Mouse (Mus musculus) erythroblast, embryonic 14.5 days (primary cell): Measurements from ENCODE around the gene 1700001K19Rik. TPM values are rescaled to one million over a fixed set of nuclear protein-coding genes. Genes with fewer than 3 reads are reported as not detected.

Experiments used
- H3K27me3 ChIP-seq: 2 replicates; pipeline ENCODE4 v1.6.1; 2012; ENCODE audit warnings: inconsistent platforms; ENCODE audit not compliant: control insufficient read depth
- H3K36me3 ChIP-seq: 2 replicates; pipeline ENCODE4 v1.6.1; 2012; ENCODE audit warnings: mild to moderate bottlenecking, inconsistent platforms; ENCODE audit not compliant: control insufficient read depth
- H3K4me1 ChIP-seq: 2 replicates; pipeline ENCODE4 v1.6.1; 2012; ENCODE audit warnings: inconsistent platforms; ENCODE audit not compliant: control insufficient read depth
- H3K4me3 ChIP-seq: replicated peaks from 2 replicates; pipeline ENCODE3; 2012; ENCODE audit warnings: moderate library complexity, mild to moderate bottlenecking, inconsistent platforms
- H3K9me3 ChIP-seq: 2 replicates; pipeline ENCODE4 v1.6.1; 2012; ENCODE audit warnings: low read length, inconsistent platforms, mixed read lengths; ENCODE audit not compliant: control insufficient read depth
- GATA1 ChIP-seq: IDR thresholded peaks from 2 replicates; pipeline ENCODE4 v1.6.1; 2012; ENCODE audit warnings: low read length, inconsistent platforms, mixed read lengths
- TAL1 ChIP-seq: IDR thresholded peaks from 3 replicates; pipeline ENCODE4 v1.6.1; 2012; ENCODE audit warnings: low read length, inconsistent platforms, mixed read lengths
- polyA plus RNA-seq: library from polyadenylated mRNA; stranded (reverse); fragments of >175 nt; gene quantifications from 2 replicates; pipeline ENCODE4 v1.2.3, GENCODE M21; 2012

Gene 1700001K19Rik
- not detected in 2 replicates for polyA plus RNA-seq

- peaks cover 11% of the 10 kb centered on the region for H3K4me1 ChIP-seq
- TF ChIP-seq TAL1: no peak
- no peak for TF ChIP-seq GATA1
- H3K9me3 ChIP-seq: no peaks in the 10 kb centered on the region
- H3K36me3 ChIP-seq: peaks cover 21% of the 10 kb centered on the region
- no peaks in the 10 kb centered on the region for H3K27me3 ChIP-seq
- H3K4me3 ChIP-seq: no peak within 1 kb of the TSS
Measured at GRCm38 (mm10) chr12:110682561-110683299, at the start of gene 1700001K19Rik. Gene 1700001K19Rik (minus strand): TSS chr12:110682619.

GRCm38 (mm10) chr12:110726428-110726827, 44.0 kb upstream of the 1700001K19Rik start:
- no peak overlapping the region for H3K4me3 ChIP-seq
- no peaks in the 10 kb centered on the region for H3K9me3 ChIP-seq
- TF ChIP-seq GATA1: no peak
- no peak for TF ChIP-seq TAL1
- peaks cover 16% of the 10 kb centered on the region for H3K27me3 ChIP-seq
- H3K36me3 ChIP-seq: no peaks in the 10 kb centered on the region
- peaks cover 11% of the 10 kb centered on the region for H3K4me1 ChIP-seq

GRCm38 (mm10) chr12:110725489-110725888, 43.1 kb upstream of the 1700001K19Rik start:
- Histone ChIP-seq H3K4me3 (no peak overlapping the region), H3K4me1 (peaks cover 11% of the 10 kb centered on the region), H3K36me3 (no peaks in the 10 kb centered on the region), H3K9me3 (no peaks in the 10 kb centered on the region), H3K27me3 (peaks cover 22% of the 10 kb centered on the region)
- TF ChIP-seq GATA1: no peak
- TF ChIP-seq TAL1: no peak

GRCm38 (mm10) chr12:110725051-110725450, 42.6 kb upstream of the 1700001K19Rik start:
- Histone ChIP-seq H3K9me3 (no peaks in the 10 kb centered on the region), H3K36me3 (no peaks in the 10 kb centered on the region), H3K4me1 (peaks cover 11% of the 10 kb centered on the region), H3K27me3 (peaks cover 26% of the 10 kb centered on the region), H3K4me3 (no peak overlapping the region)
- TF ChIP-seq TAL1 (no peak), GATA1 (no peak)

- H3K36me3 ChIP-seq: no peaks in the 10 kb centered on the region
Measured at GRCm38 (mm10) chr12:110716004-110716403, 33.6 kb upstream of the 1700001K19Rik start.

GRCm38 (mm10) chr12:110714215-110714614, 31.8 kb upstream of the 1700001K19Rik start:
- H3K36me3 ChIP-seq: no peaks in the 10 kb centered on the region
- no peaks in the 10 kb centered on the region for H3K4me1 ChIP-seq
- no peak overlapping the region for H3K4me3 ChIP-seq
- no peak for TF ChIP-seq TAL1
- TF ChIP-seq GATA1: no peak
- H3K27me3 ChIP-seq: peaks cover 22% of the 10 kb centered on the region
- H3K9me3 ChIP-seq: peaks cover 5% of the 10 kb centered on the region

More at GRCm38 (mm10) chr12:110716004-110716403, 33.6 kb upstream of the 1700001K19Rik start:
- no peak for TF ChIP-seq GATA1
- TF ChIP-seq TAL1: no peak
- H3K4me3 ChIP-seq: no peak overlapping the region
- peaks cover 34% of the 10 kb centered on the region for H3K27me3 ChIP-seq
- H3K4me1 ChIP-seq: no peaks in the 10 kb centered on the region
- H3K9me3 ChIP-seq: peaks cover 5% of the 10 kb centered on the region

GRCm38 (mm10) chr12:110713784-110714183, 31.4 kb upstream of the 1700001K19Rik start:
- TF ChIP-seq GATA1: no peak
- no peak for TF ChIP-seq TAL1
- H3K9me3 ChIP-seq: peaks cover 5% of the 10 kb centered on the region

GRCm38 (mm10) chr12:110711270-110711669, 28.9 kb upstream of the 1700001K19Rik start:
- no peak for TF ChIP-seq TAL1
- H3K4me1 ChIP-seq: peaks cover 15% of the 10 kb centered on the region

More at GRCm38 (mm10) chr12:110713784-110714183, 31.4 kb upstream of the 1700001K19Rik start:
- H3K27me3 ChIP-seq: peaks cover 17% of the 10 kb centered on the region
- H3K4me3 ChIP-seq: no peak overlapping the region
- H3K36me3 ChIP-seq: no peaks in the 10 kb centered on the region
- H3K4me1 ChIP-seq: no peaks in the 10 kb centered on the region

GRCm38 (mm10) chr12:110707451-110707850, 25.0 kb upstream of the 1700001K19Rik start:
- H3K9me3 ChIP-seq: no peaks in the 10 kb centered on the region
- H3K4me3 ChIP-seq: no peak overlapping the region
- peaks cover 25% of the 10 kb centered on the region for H3K4me1 ChIP-seq
- TF ChIP-seq GATA1 (no peak), TAL1 (no peak)
- H3K27me3 ChIP-seq: peaks cover 5% of the 10 kb centered on the region; the same call in 1 of the 2 replicates
- H3K36me3 ChIP-seq: no peaks in the 10 kb centered on the region

More at GRCm38 (mm10) chr12:110711270-110711669, 28.9 kb upstream of the 1700001K19Rik start:
- Histone ChIP-seq H3K4me3 (no peak overlapping the region), H3K9me3 (peaks cover 5% of the 10 kb centered on the region), H3K27me3 (peaks cover 5% of the 10 kb centered on the region; the same call in 1 of the 2 replicates), H3K36me3 (no peaks in the 10 kb centered on the region)
